Mouse (Mus musculus) left cerebral cortex, postnatal 14 days (tissue): Measurements from ENCODE around the gene Fcamr. TPM values are rescaled to one million over a fixed set of nuclear protein-coding genes. Genes with fewer than 3 reads are reported as not detected.
A peak's percentile ranks its signal among the peaks of the same experiment; 100 is the strongest.

Source experiments
- DNase-seq, 2 experiments: peaks; one replicate each; pipeline ENCODE4 v3.0.0; 2021 to 2022; ENCODE audit warnings: low spot score in 2 of 2, mixed read lengths in 1 of 2
- intact Hi-C: fragments of 180-260 bp; cut with DNase I; formaldehyde crosslinking; loops from one replicate; pipeline ENCODE4 v1.15.1; 2025
- long read RNA-seq, 2 experiments: library from polyadenylated mRNA; stranded (forward); transcript quantifications; one replicate each; pipeline ENCODE4 v2.0.0; 2021
- total RNA-seq, 2 experiments: library from RNA; stranded (reverse); gene quantifications; 2 replicates each; pipeline ENCODE4 v1.2.3; 2021

Fcamr gene
- not detected for total RNA-seq
- long read RNA-seq, experiment 1: 0 reads
- long read RNA-seq, experiment 2: 0 reads

- intact Hi-C loops: no loop called here
- DNase-seq: no peak
Observed at GRCm38 (mm10) chr1:130800602-130801001, at the start of gene Fcamr. Fcamr (plus strand) TSS chr1:130800902.

- intact Hi-C loops: no loop called here
- DNase-seq: no peak
Observed at GRCm38 (mm10) chr1:130759689-130760088, 41.0 kb upstream of the Fcamr start.

GRCm38 (mm10) chr1:130761597-130761996, 39.1 kb upstream of the Fcamr start:
- DNase-seq: no peak
- intact Hi-C loops: no loop called here

GRCm38 (mm10) chr1:130762045-130762760, 38.5 kb upstream of the Fcamr start:
- intact Hi-C loops: no loop called here
- DNase-seq: no peak

- intact Hi-C loops: no loop called here
- DNase-seq: no peak
Observed at GRCm38 (mm10) chr1:130764027-130764461, 36.7 kb upstream of the Fcamr start.

- DNase-seq: no peak
Observed at GRCm38 (mm10) chr1:130767066-130767465, 33.6 kb upstream of the Fcamr start.

GRCm38 (mm10) chr1:130769925-130770324, 30.8 kb upstream of the Fcamr start:
- DNase-seq: no peak
- intact Hi-C loops: no loop called here

More at GRCm38 (mm10) chr1:130767066-130767465, 33.6 kb upstream of the Fcamr start:
- intact Hi-C loops: no loop called here

- no peak for DNase-seq
- intact Hi-C loops: no loop called here
Observed at GRCm38 (mm10) chr1:130770487-130770886, 30.2 kb upstream of the Fcamr start.

- DNase-seq: no peak
- intact Hi-C loops: no loop called here
Observed at GRCm38 (mm10) chr1:130770981-130771494, 29.7 kb upstream of the Fcamr start.

- DNase-seq: no peak
- intact Hi-C loops: no loop called here
Observed at GRCm38 (mm10) chr1:130775234-130775633, 25.5 kb upstream of the Fcamr start.

GRCm38 (mm10) chr1:130775691-130776331, 24.9 kb upstream of the Fcamr start:
- intact Hi-C loops: no loop called here
- peak in 1 of 2 experiments; percentile 49 for DNase-seq

GRCm38 (mm10) chr1:130776645-130777044, 24.1 kb upstream of the Fcamr start:
- DNase-seq: no peak
- intact Hi-C loops: no loop called here

- no peak for DNase-seq
- intact Hi-C loops: loop anchor here (5.0 to 10.0 kb wide), 2 partner anchors 88 to 235 kb away; no protein-coding TSS in a partner anchor
Observed at GRCm38 (mm10) chr1:130779867-130780266, 20.8 kb upstream of the Fcamr start.

- intact Hi-C loops: loop anchor here (2.0 to 10.0 kb wide), 3 partner anchors 67 to 239 kb away; partner anchors contain the start of gene Yod1
- peak; percentile 29 to 34 for DNase-seq
Observed at GRCm38 (mm10) chr1:130784054-130784453, 16.6 kb upstream of the Fcamr start.

GRCm38 (mm10) chr1:130787001-130787400, 13.7 kb upstream of the Fcamr start:
- intact Hi-C loops: loop anchor here (5.0 to 10.0 kb wide), 2 partner anchors 242 to 270 kb away; no protein-coding TSS in a partner anchor

GRCm38 (mm10) chr1:130789512-130790451, 10.9 kb upstream of the Fcamr start:
- no peak for DNase-seq

More at GRCm38 (mm10) chr1:130787001-130787400, 13.7 kb upstream of the Fcamr start:
- no peak for DNase-seq

GRCm38 (mm10) chr1:130795331-130795730, 5.4 kb upstream of the Fcamr start:
- intact Hi-C loops: no loop called here
- no peak for DNase-seq

More at GRCm38 (mm10) chr1:130789512-130790451, 10.9 kb upstream of the Fcamr start:
- intact Hi-C loops: loop anchor here (5.0 to 10.0 kb wide), 2 partner anchors 245 to 268 kb away; no protein-coding TSS in a partner anchor

- peak; percentile 29 to 64 for DNase-seq
- intact Hi-C loops: loop anchor here (2.0 kb wide), 1 partner anchor 256 kb away; no protein-coding TSS in a partner anchor
Observed at GRCm38 (mm10) chr1:130796967-130797684, 3.6 kb upstream of the Fcamr start.
